Mouse (Mus musculus) small intestine, adult 2 months (tissue): ENCODE results near the gene Rab22a. TPM values are rescaled to one million over a fixed set of nuclear protein-coding genes. Genes with fewer than 3 reads are reported as not detected.

Experiments
- H3K27ac ChIP-seq: fragments of 200-500 bp; 2 replicates; pipeline ENCODE4 v1.5.1; 2012; ENCODE audit warnings: low read depth, low read length, control low read depth, inconsistent platforms; ENCODE audit not compliant: insufficient read depth
- H3K27me3 ChIP-seq: fragments of 200-500 bp; 2 replicates; pipeline ENCODE4 v1.6.1; 2012; ENCODE audit warnings: mild to moderate bottlenecking, moderate library complexity, low read length, inconsistent platforms; ENCODE audit not compliant: control insufficient read depth, insufficient read depth
- H3K36me3 ChIP-seq: fragments of 200-500 bp; 2 replicates; pipeline ENCODE4 v1.6.1; 2012; ENCODE audit warnings: mild to moderate bottlenecking, low read length, control low read depth, inconsistent platforms; ENCODE audit not compliant: control insufficient read depth, insufficient read depth
- H3K4me1 ChIP-seq: fragments of 200-500 bp; 2 replicates; pipeline ENCODE4 v1.6.1; 2012; ENCODE audit warnings: low read length, inconsistent platforms, mixed read lengths; ENCODE audit not compliant: control insufficient read depth, insufficient read depth, insufficient read length
- H3K4me3 ChIP-seq: fragments of 200-500 bp; 2 replicates; pipeline ENCODE4 v1.5.1; 2012; ENCODE audit warnings: low read depth, mild to moderate bottlenecking, control low read depth, inconsistent platforms, low read length, moderate library complexity
- CTCF ChIP-seq: fragments of 200-500 bp; IDR thresholded peaks from 2 replicates; pipeline ENCODE4 v1.5.1; 2012; ENCODE audit warnings: low read depth, mild to moderate bottlenecking, control low read depth, inconsistent platforms, low read length, moderate library complexity, mixed read lengths; ENCODE audit not compliant: insufficient replicate concordance, insufficient read length; ENCODE audit errors: extremely low read depth
- POLR2A ChIP-seq: fragments of 200-500 bp; IDR thresholded peaks from 2 replicates; pipeline ENCODE4 v1.6.1; 2012; ENCODE audit warnings: low read depth, mild to moderate bottlenecking, control low read depth, inconsistent platforms, low read length, moderate library complexity
- WGBS: fragments of 180-500 bp; shearing (Covaris S2); methylation state at CpG from one replicate; pipeline ENCODE4 v1.1.7; 2018; 5-methylcytosine and 5-hydroxymethylcytosine counted together
- polyA plus RNA-seq: library from polyadenylated mRNA; depleted of rRNA; stranded (reverse); fragments of >200 nt; gene quantifications from 2 replicates; pipeline ENCODE4 v1.2.3, GENCODE M21; 2012

Gene Rab22a
- polyA plus RNA-seq, 1 experiment, result 76.4 TPM

GRCm38 (mm10) chr2:173687363-173687762 lies 27.8 kb downstream of the Rab22a start:
- peaks cover 22% of the 10 kb centered on the region for H3K36me3 ChIP-seq
- 93% methylated on average over 5 of the region's 5 CpGs for WGBS
- no peak overlapping the region for H3K4me3 ChIP-seq
- H3K27me3 ChIP-seq, result no peaks in the 10 kb centered on the region
- TF ChIP-seq POLR2A (no peak), CTCF (no peak)
- no peak overlapping the region for H3K27ac ChIP-seq
- H3K4me1 ChIP-seq, result peaks cover 15% of the 10 kb centered on the region

DNA sequence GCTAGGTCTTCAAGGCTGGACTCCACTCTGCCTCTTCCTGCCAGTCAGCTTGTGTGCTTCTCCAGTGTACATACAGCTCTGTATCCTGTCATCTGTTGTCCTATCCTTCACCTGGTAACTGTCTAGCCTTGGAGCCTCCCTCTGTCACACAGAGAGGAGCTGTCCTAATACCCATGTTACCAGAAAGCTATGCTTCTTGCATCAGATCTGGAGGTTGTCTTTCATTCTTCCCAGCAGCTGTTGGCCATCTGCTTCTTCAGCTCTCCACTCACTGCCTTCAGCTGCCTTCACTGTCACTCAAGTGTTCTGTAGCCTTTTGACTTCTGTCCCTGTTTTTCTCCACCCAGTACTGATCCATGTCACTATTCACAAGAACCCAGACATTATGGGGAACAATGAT lies 30.3 kb downstream of the Rab22a start:
- Histone ChIP-seq H3K36me3 (peaks cover 21% of the 10 kb centered on the region), H3K27me3 (no peaks in the 10 kb centered on the region), H3K4me1 (peaks cover 8% of the 10 kb centered on the region), H3K27ac (no peak overlapping the region), H3K4me3 (no peak overlapping the region)
- no peak for TF ChIP-seq CTCF
- TF ChIP-seq POLR2A, result no peak

DNA sequence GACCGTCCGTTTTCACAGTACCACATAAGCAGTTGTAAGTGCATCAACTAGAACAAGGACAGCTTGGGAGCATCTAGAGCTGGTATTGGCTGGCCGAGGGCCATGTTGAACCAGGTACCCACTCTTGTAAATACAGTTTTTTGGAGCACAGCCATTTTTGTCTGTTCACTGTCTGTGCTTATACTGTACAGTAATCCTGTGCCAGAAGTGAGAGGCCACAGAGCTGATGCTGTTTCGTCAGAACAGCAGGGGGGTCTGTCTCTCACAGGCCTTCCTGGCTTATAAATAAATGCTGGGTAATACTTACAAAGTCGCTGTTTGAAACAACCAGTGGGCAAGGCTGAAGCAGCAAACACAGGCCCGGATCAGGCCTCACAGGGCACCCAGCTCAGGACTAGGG lies 32.2 kb downstream of the Rab22a start:
- H3K36me3 ChIP-seq, result peaks cover 36% of the 10 kb centered on the region

DNA sequence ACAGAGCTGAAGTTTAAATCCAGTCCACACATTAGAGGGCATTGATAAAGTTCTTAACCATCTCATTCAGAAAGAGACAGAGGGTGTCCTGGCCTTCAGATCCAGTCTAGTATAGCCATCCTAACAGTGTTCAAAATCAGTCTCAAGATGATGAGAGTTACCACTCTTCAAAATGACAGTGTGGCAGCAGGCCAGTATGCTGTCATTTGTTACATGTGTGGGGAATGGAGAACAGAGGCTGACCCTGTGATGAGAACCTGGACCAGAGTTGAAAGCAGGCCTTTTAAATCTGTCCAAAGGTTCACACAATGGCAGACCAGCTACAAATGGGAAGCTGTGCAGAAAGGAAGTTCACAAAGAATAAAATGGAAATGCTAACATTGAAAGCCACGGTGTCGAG lies 33.1 kb downstream of the Rab22a start:
- no peak overlapping the region for H3K27ac ChIP-seq
- peaks cover 44% of the 10 kb centered on the region for H3K36me3 ChIP-seq
- TF ChIP-seq CTCF, result no peak
- no peak for TF ChIP-seq POLR2A
- H3K4me1 ChIP-seq, result no peaks in the 10 kb centered on the region
- H3K4me3 ChIP-seq, result no peak overlapping the region
- H3K27me3 ChIP-seq, result no peaks in the 10 kb centered on the region
- 90% methylated on average over 2 of the region's 2 CpGs for WGBS

More for the DNA sequence above, 32.2 kb downstream of the Rab22a start:
- Histone ChIP-seq H3K27me3 (no peaks in the 10 kb centered on the region), H3K4me3 (no peak overlapping the region), H3K27ac (no peak overlapping the region), H3K4me1 (no peaks in the 10 kb centered on the region; the same call in 1 of the 2 replicates)
- TF ChIP-seq POLR2A, result no peak
- no peak for TF ChIP-seq CTCF
- 87% methylated on average over 6 of the region's 6 CpGs for WGBS

DNA sequence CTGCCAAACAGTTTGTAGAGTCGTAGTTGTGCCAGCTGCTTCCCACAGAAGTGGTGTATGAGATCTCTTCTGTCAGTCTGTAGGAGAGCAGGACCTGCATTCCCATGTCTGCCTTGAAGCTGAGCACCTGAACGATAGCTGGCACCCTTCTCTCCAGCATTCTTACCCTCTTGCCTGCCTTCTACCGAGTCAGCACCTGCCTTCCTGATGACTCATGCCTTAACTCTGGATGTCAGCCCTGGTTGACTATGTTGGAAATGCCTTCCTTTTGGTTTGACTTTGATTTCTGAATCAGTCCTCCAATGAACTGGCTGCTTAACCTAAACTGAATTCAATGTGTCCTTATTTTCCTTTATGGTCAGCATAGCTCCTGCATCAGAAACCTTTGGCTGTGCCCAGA lies 39.3 kb downstream of the Rab22a start:
- H3K27me3 ChIP-seq, result no peaks in the 10 kb centered on the region
- no peak overlapping the region for H3K4me3 ChIP-seq
- H3K27ac ChIP-seq, result no peak overlapping the region
- no peaks in the 10 kb centered on the region for H3K4me1 ChIP-seq
- no peak for TF ChIP-seq CTCF
- TF ChIP-seq POLR2A, result no peak
- peaks cover 70% of the 10 kb centered on the region for H3K36me3 ChIP-seq
- WGBS, result 65% methylated on average over 3 of the region's 3 CpGs

DNA sequence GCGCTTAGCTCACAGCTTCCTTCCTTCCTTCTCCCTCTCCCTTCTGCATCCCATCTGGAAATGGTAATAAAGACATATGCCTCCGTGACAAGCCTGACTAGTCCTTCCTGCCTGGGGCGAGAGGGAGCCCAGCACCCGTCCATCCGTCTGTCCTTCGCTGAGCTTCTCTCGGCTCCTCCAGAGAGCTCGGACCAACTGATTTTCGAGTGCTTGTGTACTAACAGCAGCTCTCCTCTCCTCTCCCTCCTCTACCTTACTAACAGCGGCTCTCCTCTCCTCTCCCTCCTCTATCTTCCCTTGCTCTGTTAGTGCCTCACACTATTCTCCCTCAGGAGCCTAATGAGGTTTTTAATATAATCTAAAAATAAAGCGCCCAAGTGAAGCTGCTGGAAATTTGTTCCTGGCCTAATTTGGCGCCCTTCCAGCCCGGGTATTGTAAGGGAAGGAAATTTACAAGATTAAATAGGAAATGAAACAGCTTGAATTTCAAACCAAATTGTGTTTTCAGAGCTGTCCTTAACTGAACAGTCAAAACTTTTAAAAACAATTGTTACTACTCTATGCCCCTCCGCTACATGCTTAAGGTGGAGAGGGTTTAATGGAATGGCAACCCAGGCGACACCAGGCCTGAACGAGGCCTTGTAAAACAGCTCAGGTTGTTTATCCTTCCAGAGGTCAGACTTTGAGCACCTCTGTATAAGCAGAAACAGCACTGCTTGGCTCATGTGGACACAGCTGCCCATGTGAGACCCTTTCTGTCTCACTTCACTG lies 42.7 kb downstream of the Rab22a start:
- TF ChIP-seq CTCF (no peak), POLR2A (no peak)
- WGBS, result 80% methylated on average over 16 of the region's 16 CpGs
- no peak overlapping the region for H3K4me3 ChIP-seq
- no peaks in the 10 kb centered on the region for H3K27me3 ChIP-seq
- H3K36me3 ChIP-seq, result peaks cover 60% of the 10 kb centered on the region
- no peaks in the 10 kb centered on the region for H3K4me1 ChIP-seq
- H3K27ac ChIP-seq, result 0 out of 2 replicates have a peak overlapping the region, but pooled peaks have one; percentile 5

DNA sequence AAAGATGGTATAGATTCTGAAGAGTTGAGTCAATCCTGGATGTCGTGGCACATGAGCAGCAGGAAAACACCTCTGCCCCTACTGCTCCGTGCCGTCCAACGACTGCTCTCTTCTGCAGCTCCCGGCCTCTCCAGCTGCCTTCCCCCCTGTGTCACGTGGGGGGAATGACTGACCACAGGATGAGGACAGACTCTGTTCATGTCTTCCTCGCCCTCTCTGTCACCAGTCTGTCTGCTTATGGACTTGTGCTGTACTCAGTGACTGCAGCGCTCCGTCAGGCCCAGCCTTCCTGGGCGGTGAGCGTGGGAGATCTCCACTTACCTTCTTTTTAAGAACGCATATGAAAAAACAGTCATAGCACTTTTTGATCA lies 43.3 kb downstream of the Rab22a start:
- no peaks in the 10 kb centered on the region for H3K4me1 ChIP-seq
- H3K4me3 ChIP-seq, result no peak overlapping the region
- 91% methylated on average over 12 of the region's 12 CpGs for WGBS
- peaks cover 56% of the 10 kb centered on the region for H3K36me3 ChIP-seq
- H3K27ac ChIP-seq, result 0 out of 2 replicates have a peak overlapping the region, but pooled peaks have one; percentile 5
- TF ChIP-seq POLR2A (no peak), CTCF (no peak)
- no peaks in the 10 kb centered on the region for H3K27me3 ChIP-seq
